In the genomic region with DNA sequence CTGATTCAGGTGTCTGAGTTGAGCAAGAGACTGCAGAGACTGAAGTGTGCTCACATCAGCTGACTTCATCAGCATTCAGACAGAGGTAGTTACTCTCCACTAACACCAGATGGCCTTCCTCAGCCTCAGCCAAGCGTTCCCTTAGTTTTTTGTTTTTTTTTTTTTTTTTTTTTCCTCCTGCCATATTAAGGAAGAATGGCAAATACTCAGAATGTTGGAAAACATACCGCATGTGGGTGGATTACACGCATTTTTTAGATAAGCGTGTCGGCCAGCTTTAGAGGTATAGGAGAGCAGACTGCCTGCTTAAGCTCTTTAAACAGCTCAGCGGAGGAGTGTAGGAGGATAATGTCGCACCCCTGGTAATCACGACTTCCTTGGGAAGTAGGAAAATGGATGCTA, we compare ENCODE assay signal across 11 mouse cellular contexts.
A peak's percentile ranks its signal among the peaks of the same experiment; 100 is the strongest.
DNase-seq lines count a peak whose midpoint lies in the region; ATAC-seq lines count a peak whose summit lies in the region.
"Had no signal": no experiment of that assay in that cellular context is flagged by ENCODE, and none has a peak within 500 bp of the region (broad histone marks: within the 10 kb centered on the region; RNA-seq: fewer than 3 reads in every experiment).

No protein-coding gene starts in this region.

- H3K9me3 ChIP-seq in forebrain, embryonic 15.5 days, result no peaks in the 10 kb centered on the region
- no peaks in the 10 kb centered on the region for H3K9me3 ChIP-seq in forebrain, embryonic 10.5 days
- H3K9me3 ChIP-seq in liver, embryonic 12.5 days (replicated peaks), result no peaks in the 10 kb centered on the region
- H3K9me3 ChIP-seq: midbrain, embryonic 12.5 days had no signal

- 47% methylated on average over 8 of the region's 8 CpGs for WGBS in forebrain, embryonic 15.5 days
- WGBS in forebrain, embryonic 10.5 days, result 58% methylated on average over 8 of the region's 8 CpGs
- WGBS in liver, embryonic 12.5 days (ENCODE audit: insufficient replicate concordance), result 32% methylated on average over 8 of the region's 8 CpGs

- H3K27ac ChIP-seq in forebrain, embryonic 15.5 days (replicated peaks), result no peak overlapping the region
- H3K27ac ChIP-seq in forebrain, embryonic 10.5 days, result no peak overlapping the region
- H3K27ac ChIP-seq in liver, embryonic 12.5 days, result no peak overlapping the region
- H3K27ac ChIP-seq: midbrain, embryonic 12.5 days had no signal

- H3K9ac ChIP-seq in forebrain, embryonic 15.5 days (replicated peaks), result no peak overlapping the region
- no peak overlapping the region for H3K9ac ChIP-seq in liver, embryonic 12.5 days
- H3K9ac ChIP-seq: midbrain, embryonic 12.5 days had no signal

- no peak overlapping the region for H3K4me3 ChIP-seq in forebrain, embryonic 15.5 days
- no peak overlapping the region for H3K4me3 ChIP-seq in forebrain, embryonic 10.5 days
- no peak overlapping the region for H3K4me3 ChIP-seq in liver, embryonic 12.5 days
- H3K4me3 ChIP-seq: midbrain, embryonic 12.5 days had no signal

- no peaks in the 10 kb centered on the region for H3K36me3 ChIP-seq in forebrain, embryonic 15.5 days
- H3K36me3 ChIP-seq in forebrain, embryonic 10.5 days (replicated peaks), result no peaks in the 10 kb centered on the region
- no peaks in the 10 kb centered on the region for H3K36me3 ChIP-seq in liver, embryonic 12.5 days
- H3K36me3 ChIP-seq: midbrain, embryonic 12.5 days had no signal

- H3K4me1 ChIP-seq in forebrain, embryonic 15.5 days, result no peaks in the 10 kb centered on the region
- H3K4me1 ChIP-seq in forebrain, embryonic 10.5 days, result no peaks in the 10 kb centered on the region
- H3K4me1 ChIP-seq in liver, embryonic 12.5 days, result no peaks in the 10 kb centered on the region
- H3K4me1 ChIP-seq: midbrain, embryonic 12.5 days had no signal

- no peaks in the 10 kb centered on the region for H3K27me3 ChIP-seq in forebrain, embryonic 15.5 days
- no peaks in the 10 kb centered on the region for H3K27me3 ChIP-seq in forebrain, embryonic 10.5 days (ENCODE audit: poor library complexity, severe bottlenecking)
- H3K27me3 ChIP-seq in liver, embryonic 12.5 days (replicated peaks), result no peaks in the 10 kb centered on the region
- H3K27me3 ChIP-seq: midbrain, embryonic 12.5 days had no signal

- ATAC-seq in forebrain, embryonic 15.5 days (replicated peaks), result peak; percentile 61; the same call in 1 of the 2 replicates
- ATAC-seq in liver, embryonic 12.5 days, result no peak

- no peak for DNase-seq in forebrain, embryonic 10.5 days (ENCODE audit: extremely low spot score, low spot score)
- DNase-seq in layer of hippocampus, adult 11-12 months (ENCODE audit: low spot score), result peak; percentile 15
- no peak for DNase-seq in layer of hippocampus, postnatal 10 days (ENCODE audit: low spot score in 2 of 2)
- DNase-seq in ZHBTc4 (ENCODE audit: low read depth, low spot score), result peak; percentile 41
- DNase-seq in left cerebral cortex, adult 9 months (ENCODE audit: low spot score in 2 of 2), result peak; percentile 36 to 71
- DNase-seq in spleen, postnatal 14 days (ENCODE audit: low spot score in 2 of 2), result no peak
- DNase-seq: B cell, adult 2 months; thymus, adult 2 months had no signal

- no peak overlapping the region for H3K4me2 ChIP-seq in forebrain, embryonic 15.5 days (replicated peaks)
- H3K4me2 ChIP-seq in liver, embryonic 12.5 days, result no peak overlapping the region
- H3K4me2 ChIP-seq: midbrain, embryonic 12.5 days had no signal

Comparison
In these comparisons a context has a peak if more than half of its experiments do, and no peak if none do; other contexts are left out.
1. DNase-seq: peak in layer of hippocampus, adult 11-12 months (single experiment), ZHBTc4 (single experiment) and left cerebral cortex, adult 9 months (2 of 2); none in forebrain, embryonic 10.5 days (single experiment), layer of hippocampus, postnatal 10 days (0 of 2) and spleen, postnatal 14 days (0 of 2).